Mouse (Mus musculus) heart, embryonic 14.5 days (tissue): ENCODE results near the gene Prkca. TPM values are rescaled to one million over a fixed set of nuclear protein-coding genes. Genes with fewer than 3 reads are reported as not detected.

Experiments used
- ATAC-seq: fragments of 200-750 bp; cut with Nextera tagmentation; 2 replicates; pipeline ENCODE4 v1.8.0; 2017; ENCODE audit warnings: low read depth, moderate TSS enrichment; ENCODE audit not compliant: insufficient number of reproducible peaks, insufficient read depth, low FRiP score
- H3K27ac ChIP-seq, 2 experiments: fragments of 200-500 bp in 1 of 2; fragments of 300-500 bp in 1 of 2; sonication (generic) in 1 of 2; replicated peaks in 1 of 2; 2 replicates each; pipeline ENCODE4 v1.5.1; 2012 to 2014; ENCODE audit warnings: low read depth in 2 of 2, low read length in 2 of 2, control low read depth in 1 of 2, mild to moderate bottlenecking in 1 of 2, mixed read lengths in 1 of 2; ENCODE audit not compliant: control insufficient read depth in 1 of 2, insufficient read depth in 1 of 2
- H3K27me3 ChIP-seq: fragments of 300-500 bp; sonication (generic); 2 replicates; pipeline ENCODE4 v1.6.1; 2014; ENCODE audit warnings: mild to moderate bottlenecking, low read length, control low read depth; ENCODE audit not compliant: control insufficient read depth, insufficient read depth
- H3K36me3 ChIP-seq: fragments of 300-500 bp; sonication (generic); 2 replicates; pipeline ENCODE4 v1.6.1; 2014; ENCODE audit warnings: mild to moderate bottlenecking, control low read depth, low read length, mixed read lengths; ENCODE audit not compliant: control insufficient read depth, insufficient read depth
- H3K4me1 ChIP-seq, 2 experiments: fragments of 200-500 bp in 1 of 2; fragments of 300-500 bp in 1 of 2; sonication (generic) in 1 of 2; 2 replicates each; pipeline ENCODE4 v1.6.1; 2012 to 2014; ENCODE audit warnings: low read length in 2 of 2, control low read depth in 1 of 2, mixed read lengths in 1 of 2; ENCODE audit not compliant: control insufficient read depth in 2 of 2, insufficient read depth in 2 of 2
- H3K4me2 ChIP-seq: fragments of 300-500 bp; sonication (generic); 2 replicates; pipeline ENCODE4 v1.6.1; 2014; ENCODE audit warnings: mild to moderate bottlenecking, low read length
- H3K4me3 ChIP-seq, 2 experiments: fragments of 200-500 bp in 1 of 2; fragments of 300-500 bp in 1 of 2; sonication (generic) in 1 of 2; 2 replicates each; pipeline ENCODE4 v1.5.1; 2012 to 2014; ENCODE audit warnings: low read length in 2 of 2, mild to moderate bottlenecking in 2 of 2, control low read depth in 1 of 2, low read depth in 1 of 2, moderate library complexity in 1 of 2; ENCODE audit not compliant: control insufficient read depth in 1 of 2, insufficient read depth in 1 of 2
- H3K9ac ChIP-seq: fragments of 300-500 bp; sonication (generic); 2 replicates; pipeline ENCODE4 v1.6.1; 2014; ENCODE audit warnings: mild to moderate bottlenecking, low read length
- H3K9me3 ChIP-seq: fragments of 300-500 bp; sonication (generic); 2 replicates; pipeline ENCODE4 v1.6.1; 2016; ENCODE audit warnings: low read length, control low read depth; ENCODE audit not compliant: control insufficient read depth
- WGBS: fragments of 180-500 bp; shearing (Covaris S2); extraction: QIAGEN DNeasy Blood & Tissue Kit; methylation state at CpG from one replicate; pipeline ENCODE4 v1.1.7; 2014; 5-methylcytosine and 5-hydroxymethylcytosine counted together
- polyA plus RNA-seq: library from polyadenylated mRNA; unstranded; fragments of >200 nt; fragmentation: Nextera tagmentation; extraction: Ambion mirVana; gene quantifications from 2 replicates; pipeline ENCODE4 v1.2.1, GENCODE M21; 2014

Prkca gene
- polyA plus RNA-seq, 1 experiment from 2014 or later: 21.4 TPM

- Histone ChIP-seq H3K36me3 (no peaks in the 10 kb centered on the region), H3K9me3 (no peaks in the 10 kb centered on the region), H3K27me3 (no peaks in the 10 kb centered on the region), H3K27ac (peak overlapping the region; percentile 14 to 35; a peak in 2 of 4 replicates), H3K4me3 (no peak overlapping the region), H3K4me2 (no peak overlapping the region), H3K4me1 (peaks cover 23 to 59% of the 10 kb centered on the region in 2 experiments), H3K9ac (0 out of 2 replicates have a peak overlapping the region, but pooled peaks have one; percentile 14)
- 52% methylated on average over 7 of the region's 7 CpGs for WGBS
- ATAC-seq: no peak
These were observed 74.2 kb downstream of the Prkca start for GRCm38 (mm10) chr11:108269516-108269915.

DNA sequence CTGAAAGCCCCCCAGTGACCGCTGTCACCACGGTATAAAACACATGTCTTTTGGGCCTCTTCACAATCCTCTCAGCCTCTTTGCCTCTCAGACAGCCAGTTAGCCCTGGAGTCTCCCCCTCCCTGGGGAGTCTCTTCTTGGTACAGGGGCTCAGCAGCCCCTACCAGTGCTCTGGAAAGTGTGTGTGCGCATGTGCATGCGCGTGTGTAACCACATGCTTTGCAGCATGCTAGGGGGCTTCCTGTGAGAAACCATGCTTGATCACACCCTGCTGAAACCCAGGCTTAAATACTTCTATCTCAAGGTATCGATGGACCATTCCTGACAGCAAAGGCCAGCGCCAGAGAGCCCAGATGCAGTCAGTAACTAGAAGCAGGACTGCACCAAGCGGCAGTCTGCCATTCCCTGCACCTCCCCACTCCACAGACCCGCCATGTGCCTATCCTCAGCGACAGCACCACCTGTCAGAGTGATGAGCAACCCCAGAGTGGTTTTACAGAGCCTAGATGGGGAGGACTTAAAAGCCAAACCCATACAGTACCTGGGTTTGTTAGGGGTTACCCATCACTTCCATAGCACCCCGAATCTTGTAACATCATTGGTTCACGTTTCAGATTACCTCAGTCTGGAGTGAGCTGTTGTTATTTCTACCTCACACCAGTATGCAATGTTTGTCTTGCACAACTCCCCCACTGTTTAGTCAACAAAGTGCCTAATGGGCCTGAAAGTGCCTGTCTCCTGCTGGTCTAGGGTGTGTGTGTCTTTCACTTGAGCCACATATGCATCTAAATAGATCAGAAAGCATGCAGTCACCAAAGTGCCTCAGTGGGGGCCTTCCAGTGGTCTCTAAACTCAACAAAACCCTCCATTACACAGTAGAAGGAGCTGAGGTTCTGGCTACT, 75.1 kb downstream of the Prkca start:
- 63% methylated on average over 12 of the region's 12 CpGs for WGBS
- no peak overlapping the region for H3K4me2 ChIP-seq
- H3K27ac ChIP-seq: peak overlapping the region; percentile 23 to 35; a peak in 2 of 4 replicates
- H3K36me3 ChIP-seq: no peaks in the 10 kb centered on the region
- H3K9ac ChIP-seq: no peak overlapping the region
- H3K4me1 ChIP-seq: peaks cover 23 to 60% of the 10 kb centered on the region in 2 experiments
- H3K27me3 ChIP-seq: no peaks in the 10 kb centered on the region
- no peak for ATAC-seq
- no peak overlapping the region for H3K4me3 ChIP-seq
- H3K9me3 ChIP-seq: no peaks in the 10 kb centered on the region

DNA sequence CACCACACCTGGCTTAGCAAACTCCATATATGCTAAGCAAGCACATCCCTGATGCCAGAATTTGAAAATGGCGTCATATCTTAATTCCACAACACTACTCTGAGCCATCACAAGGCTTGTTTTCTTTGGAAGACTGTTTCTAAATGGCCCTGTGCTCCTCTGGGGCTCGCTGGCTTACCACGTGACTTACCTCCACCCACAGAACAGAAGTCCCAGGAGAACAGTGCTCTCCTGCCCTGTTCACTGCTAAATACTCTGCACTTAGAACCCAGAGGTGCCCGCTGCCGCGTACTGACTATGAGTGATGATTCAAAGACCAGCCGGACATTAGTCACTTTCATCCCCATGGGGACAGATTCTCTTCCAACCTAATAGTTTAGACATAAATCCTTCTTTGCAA, 75.9 kb downstream of the Prkca start:
- H3K4me3 ChIP-seq: no peak overlapping the region
- ATAC-seq: no peak
- WGBS: 73% methylated on average over 7 of the region's 7 CpGs
- H3K9ac ChIP-seq: no peak overlapping the region
- H3K27me3 ChIP-seq: no peaks in the 10 kb centered on the region
- peaks cover 23 to 55% of the 10 kb centered on the region in 2 experiments for H3K4me1 ChIP-seq
- no peak overlapping the region for H3K4me2 ChIP-seq
- no peak overlapping the region for H3K27ac ChIP-seq
- H3K9me3 ChIP-seq: no peaks in the 10 kb centered on the region
- H3K36me3 ChIP-seq: no peaks in the 10 kb centered on the region

- Histone ChIP-seq H3K27ac (peak overlapping the region in 1 of 2 experiments; percentile 43; a peak in 1 of 4 replicates), H3K4me3 (no peak overlapping the region), H3K4me2 (0 out of 2 replicates have a peak overlapping the region, but pooled peaks have one; percentile 12), H3K36me3 (no peaks in the 10 kb centered on the region), H3K9ac (no peak overlapping the region), H3K27me3 (no peaks in the 10 kb centered on the region), H3K4me1 (peaks cover 23 to 52% of the 10 kb centered on the region in 2 experiments), H3K9me3 (no peaks in the 10 kb centered on the region)
- 54% methylated on average over 3 of the region's 3 CpGs for WGBS
- no peak for ATAC-seq
These were observed 76.7 kb downstream of the Prkca start for GRCm38 (mm10) chr11:108267066-108267465.

GRCm38 (mm10) chr11:108263868-108264267, 79.9 kb downstream of the Prkca start:
- Histone ChIP-seq H3K4me3 (no peak overlapping the region), H3K27me3 (no peaks in the 10 kb centered on the region), H3K27ac (no peak overlapping the region), H3K4me1 (peaks cover 24 to 57% of the 10 kb centered on the region in 2 experiments), H3K9me3 (no peaks in the 10 kb centered on the region), H3K4me2 (no peak overlapping the region), H3K9ac (no peak overlapping the region), H3K36me3 (no peaks in the 10 kb centered on the region)
- ATAC-seq: no peak
- WGBS: 33% methylated on average over 1 of the region's 1 CpGs

- no peaks in the 10 kb centered on the region for H3K36me3 ChIP-seq
- WGBS: 83% methylated on average over 3 of the region's 3 CpGs
- H3K9me3 ChIP-seq: no peaks in the 10 kb centered on the region
- no peak overlapping the region for H3K4me2 ChIP-seq
- H3K27ac ChIP-seq: no peak overlapping the region
- no peak overlapping the region for H3K4me3 ChIP-seq
- no peak overlapping the region for H3K9ac ChIP-seq
- H3K4me1 ChIP-seq: peaks cover 24 to 61% of the 10 kb centered on the region in 2 experiments
- no peak for ATAC-seq
- H3K27me3 ChIP-seq: no peaks in the 10 kb centered on the region
These were observed 80.3 kb downstream of the Prkca start for GRCm38 (mm10) chr11:108263406-108263805.

DNA sequence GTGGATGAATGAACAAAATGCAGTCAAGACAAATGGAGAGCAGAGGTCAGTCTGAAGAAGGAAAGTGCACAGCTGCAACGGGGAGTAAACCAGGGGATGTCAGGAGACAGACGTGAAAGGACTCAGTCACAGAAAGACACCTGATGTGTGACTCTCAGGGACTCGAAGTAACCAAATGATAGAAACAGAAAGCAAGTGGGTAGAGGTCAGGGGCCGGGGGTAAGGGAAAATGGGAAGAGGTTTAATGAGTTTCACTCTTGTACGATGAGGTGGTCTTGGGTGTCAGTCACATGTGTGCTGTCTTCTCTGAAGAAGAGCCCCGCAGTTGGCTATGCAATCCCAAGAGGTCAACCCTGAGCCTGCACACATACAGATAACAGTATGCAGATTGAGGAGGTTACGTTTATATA, 82.0 kb downstream of the Prkca start:
- WGBS: 61% methylated on average over 7 of the region's 7 CpGs
- no peak overlapping the region for H3K4me3 ChIP-seq
- no peak overlapping the region for H3K27ac ChIP-seq
- H3K4me2 ChIP-seq: no peak overlapping the region
- H3K9me3 ChIP-seq: no peaks in the 10 kb centered on the region
- ATAC-seq: no peak
- peaks cover 20 to 61% of the 10 kb centered on the region in 2 experiments for H3K4me1 ChIP-seq
- no peak overlapping the region for H3K9ac ChIP-seq
- no peaks in the 10 kb centered on the region for H3K36me3 ChIP-seq
- H3K27me3 ChIP-seq: no peaks in the 10 kb centered on the region
